Mouse (Mus musculus) inflammation-experienced regulatory T-cells, adult 6 months (primary cell): ENCODE measurements around the gene Mpv17l2. TPM values are rescaled to one million over a fixed set of nuclear protein-coding genes. Genes with fewer than 3 reads are reported as not detected.
A peak's percentile ranks its signal among the peaks of the same experiment; 100 is the strongest.

Source experiments
- ATAC-seq: one replicate; pipeline ENCODE4 v1.8.0; 2017
- polyA plus RNA-seq, 3 experiments: library from polyadenylated mRNA; unstranded; fragments of 100-300 nt; shearing (Covaris generic); gene quantifications; one replicate each; pipeline ENCODE4 v1.2.1; 2017

Gene Mpv17l2
- polyA plus RNA-seq, 3 experiments from 2014 or later: 35.5 to 46.1 (median 42.5) TPM

- no peak for ATAC-seq
Measured at GRCm38 (mm10) chr8:70790846-70791245, 30.1 kb upstream of the Mpv17l2 start.

DNA sequence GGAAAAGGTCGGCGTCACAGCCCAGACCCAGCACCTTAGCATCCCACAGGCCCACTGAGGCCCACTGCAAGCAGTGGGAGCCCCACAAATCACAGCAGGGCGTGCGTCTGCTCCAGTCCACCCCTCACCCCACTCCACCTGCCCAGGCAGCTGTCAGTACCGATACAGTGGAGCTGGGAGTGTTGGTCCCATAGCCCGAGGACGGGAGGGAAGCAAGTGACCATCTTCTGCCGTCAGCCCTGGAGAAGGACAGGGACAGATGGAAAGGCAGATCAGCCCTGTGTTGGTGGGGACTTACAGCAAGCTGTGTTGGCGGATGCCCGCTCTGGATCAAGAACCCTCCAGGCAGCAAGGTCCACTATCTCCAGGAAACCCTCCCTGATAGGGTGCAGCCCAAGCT lies 28.3 kb upstream of the Mpv17l2 start:
- no peak for ATAC-seq

DNA sequence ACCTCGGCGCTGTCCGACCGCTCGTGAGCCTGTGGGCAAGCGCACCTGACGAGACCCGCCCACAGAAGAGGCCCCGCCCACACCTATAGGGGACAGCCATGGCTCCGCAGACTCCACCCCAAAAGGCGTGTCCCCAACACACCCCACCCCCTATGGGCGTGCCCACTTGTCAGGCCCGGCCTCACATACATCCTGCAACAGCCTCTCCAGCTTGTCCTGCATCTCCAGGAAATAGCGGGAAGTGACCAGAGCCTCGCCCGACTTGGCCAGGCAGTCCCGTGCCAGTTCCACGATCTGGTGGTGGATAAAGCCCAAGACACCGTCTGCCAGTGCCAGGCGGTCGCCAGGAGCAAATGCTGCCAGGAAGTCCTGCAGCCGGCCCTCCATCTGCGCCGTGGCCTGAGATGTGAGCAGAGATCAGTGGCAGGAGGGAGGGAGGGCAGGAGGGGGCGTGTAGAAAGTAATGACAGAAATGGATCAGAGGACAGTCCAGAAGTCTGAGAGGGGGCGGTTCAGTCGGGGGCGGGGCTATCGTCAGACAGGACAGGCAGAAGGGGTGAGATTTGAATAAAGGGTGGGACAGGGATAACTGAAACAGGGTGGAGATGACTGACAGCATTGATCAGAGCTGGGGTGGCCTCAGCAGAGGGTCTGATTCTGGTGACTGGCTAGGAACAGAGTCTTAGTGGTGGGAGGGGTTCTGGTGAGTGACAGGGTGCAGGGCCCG lies 27.4 kb upstream of the Mpv17l2 start:
- no peak for ATAC-seq

DNA sequence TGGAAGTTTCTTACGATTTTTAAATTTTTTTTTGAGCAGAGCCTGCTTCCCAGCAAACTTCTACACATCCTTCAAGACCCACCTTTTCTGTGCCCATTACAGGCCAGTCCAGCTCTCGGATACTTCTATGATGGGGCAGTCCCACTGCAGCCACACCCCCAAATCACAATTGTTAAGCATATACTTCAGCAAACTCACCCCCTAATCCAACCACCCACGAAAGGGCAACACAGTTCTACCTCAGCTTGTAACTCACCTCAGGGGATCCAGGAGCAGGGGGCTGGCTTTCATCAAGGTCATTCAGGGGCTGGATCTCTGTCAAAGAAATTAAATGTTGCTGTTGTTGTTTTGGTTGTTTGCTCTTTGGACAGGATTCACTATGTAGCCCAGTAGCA lies 26.3 kb upstream of the Mpv17l2 start:
- ATAC-seq: no peak

DNA sequence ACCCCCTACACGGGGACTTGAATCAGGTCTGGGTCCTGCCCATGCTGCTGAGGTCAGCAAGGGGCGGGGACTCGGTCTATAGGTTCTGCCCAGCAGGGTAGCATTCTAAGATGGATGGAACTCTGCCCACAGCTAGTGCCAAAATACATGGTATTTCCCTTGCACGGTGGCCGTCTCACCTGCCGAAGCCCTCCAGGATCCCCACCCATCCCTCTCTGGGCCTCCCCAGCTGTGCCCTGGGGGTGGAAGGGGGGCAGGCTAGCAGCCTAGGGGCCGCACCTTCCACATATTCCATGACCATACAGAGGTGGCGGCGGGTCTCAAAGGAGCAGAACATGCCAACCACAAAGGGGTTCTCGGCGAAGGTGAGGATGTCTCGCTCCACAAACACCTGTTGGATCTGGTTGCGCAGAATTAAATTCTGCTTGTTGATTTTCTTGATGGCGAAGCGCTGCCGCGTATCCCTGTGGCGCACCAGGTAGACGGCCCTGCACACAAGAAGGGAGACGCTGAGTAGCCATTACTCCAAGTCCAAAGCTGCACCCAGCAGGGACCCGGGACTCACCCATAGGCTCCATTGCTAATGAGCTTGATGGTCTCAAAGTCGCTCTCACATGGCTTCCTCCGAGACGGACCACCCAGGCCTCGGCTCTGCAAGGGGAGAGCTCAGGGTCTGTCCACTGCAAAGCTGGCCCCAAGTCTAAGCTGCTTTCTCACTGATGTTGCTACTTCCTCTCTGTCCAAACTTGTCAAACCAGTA lies 25.7 kb upstream of the Mpv17l2 start:
- ATAC-seq: no peak

DNA sequence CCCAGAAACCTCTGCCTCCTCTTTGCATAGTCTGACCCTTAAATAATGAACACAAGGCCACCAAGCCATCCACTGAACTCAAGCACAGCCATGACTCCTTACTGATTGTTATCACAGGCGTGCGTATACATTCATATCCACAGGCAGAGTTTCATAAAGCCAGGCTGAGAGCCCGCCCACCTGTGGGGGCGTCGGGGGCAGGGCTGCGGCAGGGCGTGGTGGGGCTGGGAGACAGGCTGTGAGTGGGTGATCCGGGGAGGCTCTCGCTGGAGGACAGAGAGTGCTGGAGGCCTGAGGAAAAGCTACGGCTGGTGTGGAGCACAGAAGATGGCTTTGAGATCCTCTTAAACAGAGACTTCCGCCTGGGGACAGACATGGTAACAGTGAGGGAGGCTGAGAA lies 19.3 kb upstream of the Mpv17l2 start:
- no peak for ATAC-seq

DNA sequence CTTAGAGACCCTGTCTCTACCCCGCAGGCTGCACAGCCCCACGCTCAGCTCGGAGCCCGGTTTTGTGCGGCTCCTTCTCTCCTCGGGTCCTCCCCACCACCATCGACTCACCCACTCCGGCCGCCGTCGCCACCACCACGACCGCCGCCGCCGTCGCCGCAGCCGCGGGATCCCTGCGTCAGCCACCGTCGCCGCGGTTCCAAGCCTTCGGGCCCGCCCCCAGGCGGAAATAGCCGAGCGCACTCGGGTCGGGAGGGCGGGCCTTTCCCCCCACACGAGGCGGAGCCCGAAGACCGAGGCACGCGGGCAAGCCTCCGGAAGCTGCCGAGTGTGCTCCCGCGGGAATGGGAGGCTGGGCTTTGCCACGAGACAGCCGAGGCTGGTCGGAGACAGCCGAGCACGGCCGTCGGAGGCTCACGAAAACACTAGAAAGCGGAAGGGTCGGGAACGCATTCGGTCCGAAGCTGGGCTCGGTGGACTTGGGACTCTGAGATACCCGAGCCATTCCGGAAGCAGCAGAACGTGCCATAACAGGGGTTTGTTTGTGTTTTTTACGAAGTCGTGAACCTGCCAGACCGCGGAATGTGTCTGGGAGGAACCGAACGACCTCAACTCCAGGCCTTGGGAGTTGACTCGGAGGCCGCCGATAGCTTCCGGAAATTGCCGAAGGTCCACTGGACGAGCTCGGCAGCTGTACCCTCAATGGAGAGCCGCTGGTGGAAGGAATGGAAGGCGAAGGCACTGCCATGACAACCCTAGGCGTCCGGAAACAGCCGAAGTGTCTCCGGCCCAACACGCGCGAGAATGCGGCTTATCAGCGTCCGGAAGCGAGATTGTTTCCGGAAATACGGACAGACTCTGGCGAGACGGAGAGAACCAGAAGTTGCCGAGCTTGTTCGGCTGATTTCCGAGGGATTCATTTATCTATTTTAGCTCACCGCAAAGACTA lies 16.0 kb upstream of the Mpv17l2 start, which contains the start of gene Pik3r2:
Pik3r2 (minus strand) TSS at position 218 of the 949 bp plus-strand sequence.
- peak; percentile 85 for ATAC-seq

DNA sequence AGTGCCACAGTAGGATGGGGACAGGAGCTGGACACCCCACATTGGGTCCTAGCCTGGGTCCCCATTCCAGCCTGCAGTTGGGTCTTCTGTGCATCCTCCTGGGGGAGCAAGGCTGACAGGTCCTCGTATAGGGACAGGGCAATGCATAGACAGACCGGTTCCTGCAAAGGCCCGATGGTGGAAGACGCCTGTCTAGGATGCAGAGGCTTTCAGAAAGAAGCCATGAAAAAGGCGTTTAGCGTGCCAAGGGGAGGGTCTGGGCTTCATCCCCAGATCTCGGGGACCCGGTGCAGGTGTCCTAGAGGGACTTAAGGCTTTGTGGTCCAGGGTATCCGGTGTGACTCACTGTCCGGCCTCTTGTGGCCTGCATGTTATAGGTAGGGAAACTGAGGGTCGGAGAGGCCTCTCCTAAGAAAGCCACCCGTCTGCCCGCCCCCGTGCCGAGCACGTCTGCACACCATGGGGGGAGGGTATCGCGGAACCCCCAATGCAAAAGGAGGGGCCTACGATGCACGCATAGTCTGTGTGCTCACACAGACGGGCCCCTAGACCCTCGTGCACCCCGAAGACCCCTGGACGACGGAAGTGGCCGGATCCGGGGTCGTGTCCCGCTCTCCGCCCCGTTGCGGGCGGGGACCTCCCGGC lies 15.2 kb upstream of the Mpv17l2 start:
- peak; percentile 1 for ATAC-seq

- no peak for ATAC-seq
Measured at GRCm38 (mm10) chr8:70775227-70775626, 14.5 kb upstream of the Mpv17l2 start.

DNA sequence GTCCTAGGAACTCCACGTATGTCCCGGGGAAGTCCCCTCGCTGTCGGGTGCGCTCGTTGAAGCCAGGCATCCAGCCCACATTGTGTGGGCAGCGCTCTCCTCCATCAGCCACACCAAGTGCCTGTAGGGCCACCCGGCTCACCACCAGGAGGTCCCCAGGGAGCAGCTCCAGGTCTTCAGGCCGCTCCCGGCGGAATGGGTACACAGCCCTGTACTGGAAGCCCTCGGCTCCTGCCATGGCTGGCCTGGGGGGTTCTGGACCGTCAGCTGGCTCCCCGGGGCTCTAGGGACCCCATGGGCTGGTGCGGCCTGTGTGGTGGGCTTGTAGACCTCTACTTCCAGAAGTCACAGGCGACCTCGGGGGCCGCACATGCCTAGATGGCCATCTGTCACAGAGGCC lies 14.0 kb upstream of the Mpv17l2 start:
- no peak for ATAC-seq

DNA sequence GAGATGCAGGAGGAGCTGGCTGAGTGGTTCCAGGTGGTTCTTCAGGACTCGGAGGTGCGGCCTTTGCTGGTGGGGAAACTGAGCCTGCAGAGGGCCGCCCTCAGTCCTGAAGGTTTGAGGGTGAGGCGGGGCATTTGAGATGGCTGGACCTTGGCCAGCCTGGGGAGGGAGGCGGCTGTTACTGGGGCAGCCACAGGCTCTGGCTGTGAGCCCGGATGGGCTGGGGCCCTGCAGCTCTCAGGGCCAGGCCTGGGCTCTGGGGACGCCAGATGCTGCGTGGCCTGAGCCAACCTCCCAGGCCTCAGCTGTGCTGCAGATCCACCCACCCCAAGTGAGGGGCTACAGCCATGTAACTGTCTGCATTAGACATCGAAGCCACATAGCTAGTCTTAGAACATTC lies 13.1 kb upstream of the Mpv17l2 start:
- ATAC-seq: no peak

DNA sequence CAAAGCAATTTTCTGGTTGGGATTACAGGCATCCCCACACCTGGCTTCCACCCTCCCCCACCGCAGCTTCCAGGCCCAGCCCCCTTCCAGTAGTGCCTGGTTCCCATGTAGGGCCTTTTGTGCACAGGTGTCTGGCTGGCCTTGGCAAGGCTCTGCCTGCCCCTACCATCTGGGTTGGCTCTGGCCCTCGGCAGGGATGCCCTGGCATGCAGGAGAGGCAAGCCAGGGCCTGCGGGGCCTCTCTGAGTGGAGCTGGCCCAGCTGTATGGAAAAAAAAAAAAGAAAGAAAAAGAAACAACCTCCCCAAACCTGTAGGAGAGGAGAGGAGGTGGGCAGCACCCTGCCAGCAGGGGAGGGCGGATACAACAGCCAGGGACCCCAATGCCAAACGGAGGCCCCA lies 12.7 kb upstream of the Mpv17l2 start:
- no peak for ATAC-seq

DNA sequence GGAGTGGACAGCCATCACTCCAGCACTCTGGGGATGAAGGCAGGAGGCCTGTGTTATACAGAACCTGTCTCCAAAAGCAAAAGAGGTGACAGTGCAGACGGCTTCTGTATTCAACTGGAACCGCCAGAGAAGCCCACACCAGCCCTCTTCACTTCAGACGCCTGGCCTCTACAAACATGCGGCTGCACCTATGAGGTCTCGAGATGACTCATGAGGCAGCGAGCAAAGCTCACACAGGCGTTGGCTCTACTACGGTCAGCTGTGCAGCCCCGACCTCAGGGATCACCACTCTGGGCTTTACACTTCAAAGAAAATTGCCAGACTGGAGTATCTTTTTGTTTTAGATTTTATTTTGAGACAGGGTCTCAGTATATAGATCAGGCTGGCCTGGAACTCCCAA lies 12.1 kb upstream of the Mpv17l2 start:
- ATAC-seq: no peak

DNA sequence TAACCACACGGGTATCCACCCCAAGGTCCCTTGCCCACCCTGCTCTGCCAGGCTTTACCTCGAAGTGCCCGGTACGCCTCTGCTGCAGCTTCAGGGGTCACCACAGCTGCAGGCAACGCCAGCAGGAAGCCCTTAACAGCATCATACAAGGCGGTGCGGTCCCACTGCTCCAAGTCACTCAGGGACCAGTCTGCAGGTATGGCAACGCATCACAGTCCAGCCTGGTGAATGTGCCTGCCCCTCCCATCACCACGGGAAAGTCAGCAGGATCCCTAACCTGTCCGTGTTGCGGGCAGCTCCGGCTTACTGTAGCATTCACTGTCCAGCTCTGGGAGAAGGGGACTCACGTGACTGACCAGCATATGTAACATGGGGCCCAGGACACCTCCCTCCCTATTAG lies 11.3 kb upstream of the Mpv17l2 start:
- ATAC-seq: no peak

DNA sequence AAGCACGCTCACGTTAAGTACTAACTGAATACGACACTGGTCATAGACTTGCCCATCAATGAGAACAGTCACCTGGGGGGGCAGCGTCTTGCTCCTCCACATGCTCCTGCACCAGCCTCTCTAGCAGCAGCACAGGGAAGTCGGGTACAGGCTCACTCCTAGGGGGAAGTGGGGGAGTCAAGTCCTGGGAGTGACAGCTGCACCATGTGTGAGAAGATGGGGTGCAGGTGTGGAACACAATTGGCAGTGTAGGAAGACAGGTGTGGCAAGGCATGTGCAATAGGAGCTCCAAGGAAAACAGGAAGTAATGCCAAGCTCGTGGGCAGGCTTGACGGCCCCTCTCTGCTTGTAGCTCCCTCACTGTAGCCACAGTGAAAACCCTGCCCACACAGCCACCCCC lies 10.5 kb upstream of the Mpv17l2 start:
- ATAC-seq: no peak

- ATAC-seq: no peak
Measured at GRCm38 (mm10) chr8:70770748-70771147, 10.0 kb upstream of the Mpv17l2 start.

GRCm38 (mm10) chr8:70769858-70770257 lies 9.1 kb upstream of the Mpv17l2 start:
- ATAC-seq: no peak

GRCm38 (mm10) chr8:70769359-70769758 lies 8.6 kb upstream of the Mpv17l2 start:
- ATAC-seq: peak; percentile 73

- ATAC-seq: no peak
Measured at GRCm38 (mm10) chr8:70768956-70769355, 8.2 kb upstream of the Mpv17l2 start.

DNA sequence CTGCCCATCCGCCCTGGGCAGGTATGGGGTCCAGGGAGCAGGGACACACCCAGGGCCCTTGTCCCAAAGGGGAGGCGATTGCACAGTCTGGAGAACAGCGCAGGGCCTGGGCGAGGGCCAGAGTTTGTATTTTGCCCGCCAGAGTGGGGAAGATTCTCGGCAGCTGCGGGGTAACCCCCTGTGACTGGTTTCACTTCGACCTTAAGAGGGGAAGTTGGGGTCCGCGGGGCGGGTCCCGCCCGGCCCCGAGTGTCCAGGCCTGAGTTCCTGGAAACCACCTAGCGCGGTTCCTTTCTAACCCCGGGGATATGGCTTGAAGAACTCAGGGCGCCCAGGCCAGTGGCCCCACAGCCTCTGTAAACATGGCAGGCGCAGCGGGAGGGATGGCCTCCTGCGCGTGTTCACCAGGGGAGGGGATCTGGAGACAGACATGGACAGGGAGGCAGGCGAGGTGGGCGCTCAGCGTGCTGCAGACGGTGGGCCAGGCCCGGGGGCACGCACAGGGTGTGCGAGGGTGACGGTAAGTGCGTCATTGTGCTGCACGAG lies 7.6 kb upstream of the Mpv17l2 start:
- ATAC-seq: no peak

DNA sequence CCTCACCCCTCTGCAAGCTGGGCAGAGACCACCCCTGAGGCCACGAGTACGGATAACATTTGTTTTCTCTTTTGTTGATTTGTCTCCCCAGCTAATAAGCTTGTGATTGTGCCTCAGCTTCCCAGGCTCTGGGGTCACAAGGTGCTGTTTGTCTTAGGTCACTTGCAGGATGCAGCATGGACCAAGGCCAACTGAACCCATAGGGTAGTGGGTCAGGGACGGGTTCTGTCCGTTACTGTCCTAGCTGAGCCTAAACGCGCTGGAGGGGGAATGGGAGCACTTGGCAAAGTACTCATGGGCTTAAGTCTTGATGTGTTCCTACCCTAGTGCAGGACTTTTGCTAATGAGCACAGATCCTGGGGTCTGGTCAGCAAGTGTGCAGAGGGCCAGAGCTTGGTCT lies 6.8 kb upstream of the Mpv17l2 start:
- ATAC-seq: no peak
